Mouse (Mus musculus): ENCODE data around the gene Rngtt.

DNA sequence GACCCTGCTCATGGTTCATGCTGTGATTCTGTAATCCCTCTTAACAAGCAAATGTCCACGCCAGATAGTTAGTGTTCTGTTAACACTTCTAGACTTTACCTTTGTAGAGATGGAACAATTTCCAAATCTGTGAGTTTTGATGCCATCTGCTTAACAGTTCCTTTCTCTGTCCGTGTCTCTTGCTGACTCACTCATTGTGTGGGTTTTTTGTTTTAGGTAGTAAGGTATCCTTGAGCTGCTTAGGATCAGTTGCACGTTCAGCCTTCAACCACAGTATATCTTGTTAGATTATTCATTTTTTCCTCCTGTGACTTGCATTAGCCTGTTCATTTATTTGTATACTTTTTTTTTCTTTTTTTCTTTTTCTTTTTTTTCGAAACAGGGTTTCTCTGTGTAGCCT is 107.3 kb downstream of the Rngtt start:
- TF ChIP-seq CTCF (IDR thresholded peaks at IDR 0.05; ENCODE audit: borderline replicate concordance, extremely low read depth, insufficient read depth, insufficient read length) = no peak
- no peak for TF ChIP-seq POLR2A (IDR thresholded peaks at IDR 0.05; ENCODE audit: borderline replicate concordance, extremely low read depth, insufficient read depth, insufficient read length, poor library complexity, severe bottlenecking)

Measured in brain, embryonic 14.5 days (tissue).